In genomic region chr5:150625528-150625927, GRCm38 (mm10) we compare ENCODE assay signal across 25 mouse cellular contexts. TPM values are rescaled to one million over a fixed set of nuclear protein-coding genes. Genes with fewer than 3 reads are reported as not detected.
DNase-seq lines count a peak whose midpoint lies in the region; ATAC-seq and TF ChIP-seq lines count a peak whose summit lies in the region.
"Had no signal": no experiment of that assay in that cellular context is flagged by ENCODE, and none has a peak within 500 bp of the region (broad histone marks: within the 10 kb centered on the region; RNA-seq: fewer than 3 reads in every experiment).

No protein-coding gene starts in this region.

- H3K4me2 ChIP-seq in heart, embryonic 16.5 days (ENCODE audit: low read depth, low read length) = no peak overlapping the region
- H3K4me2 ChIP-seq in stomach, postnatal 0 days (replicated peaks; ENCODE audit: low read depth) = no peak overlapping the region
- H3K4me2 ChIP-seq: embryonic facial prominence, embryonic 15.5 days; heart, embryonic 13.5 days; hindbrain, embryonic 12.5 days; kidney, embryonic 15.5 days; liver, embryonic 15.5 days; neural tube, embryonic 15.5 days had no signal

- no peak for TF ChIP-seq EP300 in heart, adult 2 months (IDR thresholded peaks at IDR 0.05; ENCODE audit: insufficient read depth, low read depth, low read length)
- TF ChIP-seq EP300 in stomach, postnatal 0 days (optimal IDR thresholded peaks at IDR 0.05) = no peak

- ATAC-seq in heart, embryonic 16.5 days (replicated peaks; ENCODE audit: extremely low read depth, insufficient read depth, low FRiP score) = 0 out of 2 replicates have a peak, but pooled peaks have one; percentile 23
- ATAC-seq in stomach, postnatal 0 days (ENCODE audit: low FRiP score, low TSS enrichment) = peak; percentile 83
- ATAC-seq: forebrain, postnatal 0 days had no signal

- H3K4me1 ChIP-seq in heart, embryonic 16.5 days (ENCODE audit: control insufficient read depth, insufficient read depth, low read length) = peaks cover 8% of the 10 kb centered on the region; the same call in 1 of the 2 replicates
- no peaks in the 10 kb centered on the region; the same call in 1 of the 2 replicates for H3K4me1 ChIP-seq in heart, adult 2 months (ENCODE audit: control insufficient read depth, insufficient read depth, low read length)
- no peaks in the 10 kb centered on the region; the same call in 1 of the 2 replicates for H3K4me1 ChIP-seq in stomach, postnatal 0 days (replicated peaks; ENCODE audit: control insufficient read depth, insufficient read depth)
- H3K4me1 ChIP-seq: embryonic facial prominence, embryonic 15.5 days; hindbrain, embryonic 12.5 days; kidney, embryonic 15.5 days; liver, embryonic 15.5 days; neural tube, embryonic 15.5 days had no signal

- TF ChIP-seq CTCF in heart, adult 2 months (IDR thresholded peaks at IDR 0.05) = no peak
- no peak for TF ChIP-seq CTCF in stomach, postnatal 0 days (IDR thresholded peaks at IDR 0.05; ENCODE audit: low read depth)

- no peak overlapping the region for H3K9ac ChIP-seq in heart, embryonic 16.5 days (ENCODE audit: low read length)
- H3K9ac ChIP-seq in heart, adult 2 months (ENCODE audit: low read depth, low read length) = no peak overlapping the region
- no peak overlapping the region for H3K9ac ChIP-seq in stomach, postnatal 0 days (ENCODE audit: low read length)
- H3K9ac ChIP-seq: embryonic facial prominence, embryonic 15.5 days; forebrain, postnatal 0 days; heart, embryonic 13.5 days; hindbrain, embryonic 12.5 days; kidney, embryonic 15.5 days; liver, embryonic 15.5 days; neural tube, embryonic 15.5 days had no signal

- H3K36me3 ChIP-seq in heart, embryonic 16.5 days (ENCODE audit: control insufficient read depth, insufficient read depth) = no peaks in the 10 kb centered on the region
- H3K36me3 ChIP-seq in heart, adult 2 months (ENCODE audit: control insufficient read depth, insufficient read depth, low read length) = no peaks in the 10 kb centered on the region
- no peaks in the 10 kb centered on the region for H3K36me3 ChIP-seq in stomach, postnatal 0 days (ENCODE audit: control insufficient read depth, insufficient read depth, low read length)
- H3K36me3 ChIP-seq: embryonic facial prominence, embryonic 15.5 days; hindbrain, embryonic 12.5 days had no signal

- H3K4me3 ChIP-seq in heart, embryonic 16.5 days (ENCODE audit: low read length) = no peak overlapping the region
- no peak overlapping the region for H3K4me3 ChIP-seq in heart, adult 2 months
- H3K4me3 ChIP-seq in stomach, postnatal 0 days (ENCODE audit: low read depth, low read length) = no peak overlapping the region
- H3K4me3 ChIP-seq: embryonic facial prominence, embryonic 15.5 days; heart, embryonic 13.5 days; hindbrain, embryonic 12.5 days; kidney, embryonic 15.5 days; liver, embryonic 15.5 days; myocyte; neural tube, embryonic 15.5 days had no signal

- 36% methylated on average over 7 of the region's 7 CpGs for WGBS in heart, embryonic 16.5 days
- WGBS in heart, adult 2 months = 48% methylated on average over 7 of the region's 7 CpGs
- whole genome bisulfite sequencing in stomach, postnatal 0 days = 53% methylated on average over 7 of the region's 7 CpGs

- H3K27ac ChIP-seq in heart, embryonic 16.5 days (ENCODE audit: low read length) = no peak overlapping the region
- no peak overlapping the region for H3K27ac ChIP-seq in heart, adult 2 months
- no peak overlapping the region for H3K27ac ChIP-seq in stomach, postnatal 0 days (replicated peaks)
- H3K27ac ChIP-seq: embryonic facial prominence, embryonic 15.5 days; heart, embryonic 13.5 days; hindbrain, embryonic 12.5 days; kidney, embryonic 15.5 days; liver, embryonic 15.5 days; neural tube, embryonic 15.5 days had no signal

- intact Hi-C loops in heart, adult 2 months (cut with DNase I) = no loop called here

- no peak for DNase-seq in heart, adult 2 months
- peak; percentile 24 for DNase-seq in urinary bladder, postnatal 14 days (ENCODE audit: low spot score)
- no peak for DNase-seq in urinary bladder, adult 2 months (ENCODE audit: low spot score)
- peak; percentile 62 for DNase-seq in brain, adult 2 months (ENCODE audit: low read depth, low spot score)
- no peak for DNase-seq in stomach, postnatal 0 days (ENCODE audit: low spot score)
- no peak for DNase-seq in yolk sac, embryonic 10.5 days (ENCODE audit: low spot score)
- DNase-seq in gastrocnemius, adult 18-20 months (ENCODE audit: low spot score) = no peak
- DNase-seq: adrenal gland, postnatal 10 days; cerebellum, adult 18-20 months; cerebellum, postnatal 36 days; forebrain, postnatal 0 days; layer of hippocampus, postnatal 36 days; lung, postnatal 10 days; midbrain, embryonic 14.5 days; right cerebral cortex, postnatal 25 days; thymus, postnatal 36 days had no signal

- H3K9me3 ChIP-seq in heart, embryonic 16.5 days (replicated peaks; ENCODE audit: control insufficient read depth, low read length) = no peaks in the 10 kb centered on the region
- H3K9me3 ChIP-seq in stomach, postnatal 0 days (ENCODE audit: control insufficient read depth, low read length) = no peaks in the 10 kb centered on the region
- H3K9me3 ChIP-seq: embryonic facial prominence, embryonic 15.5 days; heart, embryonic 13.5 days; hindbrain, embryonic 12.5 days; kidney, embryonic 15.5 days; liver, embryonic 15.5 days; neural tube, embryonic 15.5 days had no signal

- no peak for TF ChIP-seq POLR2A in heart, adult 2 months (IDR thresholded peaks at IDR 0.05; ENCODE audit: insufficient read depth, low read depth, low read length)

- no peaks in the 10 kb centered on the region for H3K27me3 ChIP-seq in heart, embryonic 16.5 days (ENCODE audit: control insufficient read depth, insufficient read depth, low read length)
- no peaks in the 10 kb centered on the region for H3K27me3 ChIP-seq in heart, adult 2 months (ENCODE audit: control insufficient read depth, insufficient read depth, low read length)
- no peaks in the 10 kb centered on the region for H3K27me3 ChIP-seq in stomach, postnatal 0 days (ENCODE audit: control insufficient read depth, insufficient read depth, low read length)
- H3K27me3 ChIP-seq: CH12.LX; embryonic facial prominence, embryonic 15.5 days; heart, embryonic 13.5 days; hindbrain, embryonic 12.5 days; kidney, embryonic 15.5 days; liver, embryonic 15.5 days; neural tube, embryonic 15.5 days had no signal

- no peaks in the 10 kb centered on the region; the same call in 1 of the 2 replicates for H3K79me2 ChIP-seq in heart, adult 2 months (replicated peaks; ENCODE audit: control insufficient read depth, insufficient read depth, low read length)

RNA-seq across cellular contexts. Expression of gene N4bp2l1, which starts 28.5 kb away (rescaled TPM):
- 5.4 and 9.6 TPM in 2 replicates for polyA plus RNA-seq in heart, embryonic 16.5 days (2015; fragmentation: Nextera tagmentation; extraction: Ambion mirVana)
- 1 to 10 TPM; 2.5 to 3.1 TPM for total RNA-seq in heart, adult 2 months (2021)
- 2.7 and 4.7 TPM in 2 replicates for polyA plus RNA-seq in heart, adult 2 months (2012; rRNA removed)
- 20.4 and 23.6 TPM in 2 replicates for polyA plus RNA-seq in urinary bladder, adult 2 months (2012; rRNA removed)
- 10.5 and 11.9 TPM in 2 replicates for polyA plus RNA-seq in stomach, postnatal 0 days (2015; fragmentation: Nextera tagmentation; extraction: Ambion mirVana)
- total RNA-seq in gastrocnemius, adult 18-20 months (2021) = 1 to 10 TPM; 2.5 to 3.3 TPM

RNA-seq across cellular contexts. Expression of gene N4bp2l2, which starts 40.5 kb away (rescaled TPM):
- polyA plus RNA-seq in heart, embryonic 16.5 days (2015; fragmentation: Nextera tagmentation; extraction: Ambion mirVana) = 26.8 and 27.5 TPM in 2 replicates
- 10 to 100 TPM; 39.6 to 40.4 TPM for total RNA-seq in heart, adult 2 months (2021)
- 7.1 and 13.1 TPM in 2 replicates for polyA plus RNA-seq in heart, adult 2 months (2012; rRNA removed)
- 28.7 and 30.1 TPM in 2 replicates for polyA plus RNA-seq in urinary bladder, adult 2 months (2012; rRNA removed)
- 32.1 and 34.2 TPM in 2 replicates for polyA plus RNA-seq in stomach, postnatal 0 days (2015; fragmentation: Nextera tagmentation; extraction: Ambion mirVana)
- total RNA-seq in gastrocnemius, adult 18-20 months (2021) = 10 to 100 TPM; 24.1 to 34.5 TPM

RNA-seq across cellular contexts. Expression of gene Pds5b, which starts 48.0 kb away (rescaled TPM):
- polyA plus RNA-seq in heart, embryonic 16.5 days (2015; fragmentation: Nextera tagmentation; extraction: Ambion mirVana) = 20.7 and 25.0 TPM in 2 replicates
- 10 to 100 TPM; 15.6 to 16.1 TPM for total RNA-seq in heart, adult 2 months (2021)
- 3.7 and 9.7 TPM in 2 replicates for polyA plus RNA-seq in heart, adult 2 months (2012; rRNA removed)
- polyA plus RNA-seq in urinary bladder, adult 2 months (2012; rRNA removed) = 15.6 and 19.4 TPM in 2 replicates
- polyA plus RNA-seq in stomach, postnatal 0 days (2015; fragmentation: Nextera tagmentation; extraction: Ambion mirVana) = 8.3 and 9.1 TPM in 2 replicates
- total RNA-seq in gastrocnemius, adult 18-20 months (2021) = 10 to 100 TPM; 21.2 to 22.2 TPM

Comparison
In these comparisons a context has a peak if more than half of its experiments do, and no peak if none do; other contexts are left out.
1. DNase-seq: peak in urinary bladder, postnatal 14 days (single experiment) and brain, adult 2 months (single experiment); none in heart, adult 2 months (0 of 2), urinary bladder, adult 2 months (single experiment), stomach, postnatal 0 days (single experiment), yolk sac, embryonic 10.5 days (single experiment) and gastrocnemius, adult 18-20 months (single experiment).